Mouse (Mus musculus) urinary bladder, adult 18-20 months (tissue): ENCODE measurements around the gene Zic2.

ENCODE experiments used
- DNase-seq, 2 experiments: peaks; one replicate each; pipeline ENCODE4 v3.0.0; 2022; ENCODE audit warnings: low spot score in 2 of 2, mixed read lengths in 2 of 2

The Zic2 gene

DNA sequence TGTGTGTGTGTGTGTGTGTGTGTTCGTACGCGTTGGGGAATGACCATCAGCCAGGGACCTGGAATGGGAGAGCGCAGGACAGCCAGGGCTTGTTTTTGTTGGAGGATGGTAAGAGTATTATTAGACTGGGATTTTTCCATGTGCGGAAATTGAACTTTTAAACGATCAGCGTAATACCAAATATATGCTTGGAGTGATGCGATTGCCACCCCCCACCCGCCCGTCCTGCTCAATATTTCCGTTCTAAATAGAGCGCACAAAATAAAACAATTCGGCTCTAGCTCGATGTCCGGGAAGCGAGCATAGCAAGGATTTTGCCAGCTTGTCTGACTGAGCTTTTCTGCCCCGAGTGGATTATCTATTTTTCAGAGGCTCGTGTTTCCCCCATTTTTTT is 1.6 kb downstream of the Zic2 start:
- no peak for DNase-seq

- DNase-seq = no peak
Observed at GRCm38 (mm10) chr14:122477261-122477671, 2.0 kb downstream of the Zic2 start.

DNA sequence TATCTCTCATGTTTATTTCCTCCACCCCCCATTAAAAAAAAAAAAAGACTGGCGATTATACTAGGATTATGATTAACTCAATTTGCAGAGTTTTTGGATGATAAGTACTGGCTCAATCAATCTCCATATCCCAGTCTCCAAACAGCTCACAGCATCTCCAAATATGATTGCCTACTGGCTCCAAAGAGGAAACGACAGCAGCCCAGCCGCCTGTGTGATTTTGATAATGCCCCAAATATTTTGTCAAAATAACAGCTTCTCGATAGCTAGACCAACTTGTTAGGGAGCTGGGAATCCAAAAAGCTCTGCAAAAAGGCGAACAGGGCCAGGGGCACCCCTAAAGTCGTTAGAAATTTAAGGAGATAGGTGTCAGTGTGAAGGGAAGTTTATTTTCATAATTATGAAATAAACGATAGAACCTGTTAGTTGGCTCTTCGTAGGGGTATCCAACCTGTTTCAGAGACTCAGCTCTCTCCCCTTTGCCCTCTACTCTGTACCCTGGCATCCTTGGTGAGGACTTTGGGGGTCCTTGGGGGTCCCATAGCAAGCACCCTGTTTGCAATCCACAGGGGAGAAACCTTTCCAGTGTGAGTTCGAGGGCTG is 2.8 kb downstream of the Zic2 start:
- no peak for DNase-seq

GRCm38 (mm10) chr14:122478574-122479011 is 3.4 kb downstream of the Zic2 start:
- no peak for DNase-seq

DNA sequence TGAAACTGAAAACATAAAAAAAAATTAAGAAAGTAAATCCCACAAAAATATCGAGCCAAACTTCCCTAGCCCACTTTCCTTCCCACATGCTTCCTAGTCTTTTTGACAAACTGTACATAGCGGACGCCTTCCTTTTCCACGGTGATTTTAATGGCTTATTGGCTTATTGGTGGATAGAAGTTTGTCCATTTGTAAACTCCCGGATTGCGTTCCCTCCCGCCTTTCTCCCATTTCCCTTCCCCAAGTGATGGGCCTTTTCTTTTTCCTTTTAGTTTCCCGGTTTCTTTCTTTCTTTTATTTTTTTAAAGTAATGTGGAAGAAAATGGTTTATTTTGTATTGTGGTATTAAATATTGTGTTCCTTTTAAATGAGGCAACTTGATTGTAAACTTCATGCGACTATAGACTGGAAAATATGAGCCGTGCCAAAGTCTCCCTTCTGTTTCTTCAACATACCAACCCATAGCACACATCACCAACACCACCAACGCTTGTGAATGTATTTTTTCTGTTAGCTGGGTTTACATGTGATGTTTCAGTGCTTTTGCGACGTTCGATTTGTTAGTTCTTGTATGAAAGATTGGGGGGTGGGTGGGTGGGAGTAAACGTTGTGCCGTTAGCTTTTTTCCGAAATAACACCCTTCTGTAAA is 4.3 kb downstream of the Zic2 start:
- DNase-seq = no peak

DNA sequence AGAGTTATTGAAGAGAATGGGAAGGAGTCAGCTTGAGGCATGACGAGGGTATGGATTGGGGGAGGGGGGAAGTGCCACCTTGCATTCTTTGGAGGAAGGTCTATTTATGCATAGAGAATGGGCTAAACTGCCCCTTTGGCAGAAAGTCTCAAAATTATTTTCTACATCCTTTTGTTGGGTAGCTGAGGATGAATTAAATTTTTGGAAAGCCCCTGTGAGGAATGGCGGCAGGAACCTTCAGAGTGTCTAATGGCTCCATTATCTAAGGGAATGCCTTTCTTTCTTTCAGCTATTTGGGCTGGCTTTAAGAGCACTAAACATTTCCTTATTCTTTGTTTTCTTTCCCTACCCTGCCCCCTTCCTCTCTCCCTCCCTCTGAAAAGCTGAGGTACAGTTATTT is 5.1 kb downstream of the Zic2 start:
- DNase-seq = no peak

DNA sequence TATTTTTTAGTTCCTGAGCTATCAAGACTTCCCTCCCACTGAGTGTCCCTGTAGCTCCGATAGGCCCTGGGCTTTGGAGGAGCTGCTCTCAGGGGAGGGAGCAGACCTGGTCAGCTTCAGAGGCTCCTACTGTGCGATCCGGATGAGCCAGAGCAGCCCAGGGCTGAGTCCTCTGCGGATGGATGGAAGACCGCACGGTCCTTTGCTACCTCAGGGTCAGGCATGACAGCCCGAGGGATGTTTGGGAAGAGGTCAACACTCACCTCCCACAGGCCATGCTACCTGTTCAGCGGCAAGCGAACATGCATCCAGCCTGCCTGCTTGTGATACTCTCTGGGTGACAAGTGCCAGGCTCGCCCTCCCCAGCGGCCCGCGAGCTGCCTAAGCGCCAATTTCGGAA is 5.9 kb downstream of the Zic2 start:
- no peak for DNase-seq

DNA sequence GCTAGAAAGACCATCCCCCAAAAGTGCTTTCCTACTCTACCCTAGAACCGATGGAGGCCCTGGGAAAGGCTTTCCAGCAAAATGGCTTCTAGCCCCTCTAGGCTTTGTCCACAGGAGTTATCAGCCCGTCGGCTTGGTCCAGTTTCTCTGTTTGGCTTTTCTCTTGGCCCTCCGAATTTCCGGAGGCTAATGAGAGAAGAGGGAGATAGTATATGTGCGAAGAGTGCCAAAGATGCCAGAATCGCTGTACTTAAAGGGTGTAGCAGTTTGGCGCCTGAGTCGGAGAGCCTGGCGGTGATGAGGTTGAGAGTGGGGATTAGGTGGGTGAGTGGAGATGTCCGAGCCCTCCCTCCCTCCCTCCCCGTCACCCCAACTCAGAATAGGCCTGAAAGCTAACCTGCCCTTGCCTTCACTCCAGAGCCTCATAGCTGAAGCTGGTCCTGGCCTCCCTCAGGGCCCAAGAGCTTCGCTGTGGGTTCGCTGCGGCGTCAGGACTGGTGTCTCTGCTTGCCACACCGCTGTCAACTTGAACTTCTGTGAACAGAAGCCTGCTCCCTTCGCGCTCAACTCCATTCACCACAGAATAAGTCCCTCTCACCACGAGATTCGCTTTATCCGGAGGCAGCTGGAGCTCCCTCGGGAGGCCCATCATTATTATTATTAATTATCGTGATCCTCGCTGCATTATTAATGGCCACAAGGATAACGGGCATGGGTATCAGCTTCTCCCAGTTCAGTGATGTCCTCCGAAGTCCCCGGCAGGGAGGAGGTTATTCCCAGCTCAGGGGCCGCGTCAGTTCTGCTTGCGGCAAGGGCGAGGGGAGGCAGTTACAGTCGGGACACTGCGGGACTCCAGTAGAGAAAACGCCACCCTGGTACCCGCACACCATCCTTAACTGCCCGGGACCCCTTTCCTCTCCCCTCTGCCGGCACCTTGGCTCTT is 7.1 kb downstream of the Zic2 start:
- DNase-seq = no peak

- DNase-seq = no peak
Observed at GRCm38 (mm10) chr14:122483024-122483385, 7.8 kb downstream of the Zic2 start.

DNA sequence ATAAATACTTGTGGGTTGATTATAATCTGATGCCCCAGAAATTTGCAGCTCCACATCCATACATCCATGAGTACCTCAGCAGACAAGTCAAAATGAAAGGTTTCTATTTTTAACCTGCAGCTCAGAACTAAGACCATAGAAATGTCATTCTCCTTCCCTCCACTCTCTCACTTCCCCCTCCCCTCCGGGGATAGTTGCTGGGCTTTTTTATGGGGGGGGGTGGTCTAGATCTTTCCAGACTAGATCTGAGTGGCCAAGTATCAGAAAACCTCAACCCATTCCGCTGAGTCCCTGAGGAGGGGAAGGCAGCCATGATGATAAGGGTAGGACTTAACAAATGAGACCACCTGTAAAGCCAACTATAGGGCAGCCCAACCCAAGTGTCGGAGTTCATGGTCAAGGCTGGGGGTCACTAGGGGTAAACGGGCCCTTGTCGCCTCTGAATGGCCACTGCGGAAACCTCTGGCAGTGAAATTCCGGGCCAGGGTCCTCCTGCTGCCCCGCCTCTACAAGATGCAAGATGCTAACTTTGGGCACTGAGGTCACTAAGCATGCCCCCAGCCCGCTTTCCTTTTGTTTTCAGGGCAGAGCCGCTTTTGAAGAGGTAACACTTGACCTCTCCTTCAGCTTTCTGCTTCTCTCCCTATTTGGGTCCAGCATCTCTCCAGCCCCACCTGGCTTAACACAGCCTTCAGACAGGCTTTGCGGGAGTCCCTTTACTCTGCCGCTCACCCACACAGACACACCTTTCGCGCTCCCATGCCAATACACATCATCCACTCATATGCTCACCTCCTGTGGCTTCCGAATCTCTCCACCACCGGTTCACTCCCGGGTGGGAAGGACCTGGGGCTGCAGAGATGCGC is 8.6 kb downstream of the Zic2 start:
- no peak for DNase-seq

DNA sequence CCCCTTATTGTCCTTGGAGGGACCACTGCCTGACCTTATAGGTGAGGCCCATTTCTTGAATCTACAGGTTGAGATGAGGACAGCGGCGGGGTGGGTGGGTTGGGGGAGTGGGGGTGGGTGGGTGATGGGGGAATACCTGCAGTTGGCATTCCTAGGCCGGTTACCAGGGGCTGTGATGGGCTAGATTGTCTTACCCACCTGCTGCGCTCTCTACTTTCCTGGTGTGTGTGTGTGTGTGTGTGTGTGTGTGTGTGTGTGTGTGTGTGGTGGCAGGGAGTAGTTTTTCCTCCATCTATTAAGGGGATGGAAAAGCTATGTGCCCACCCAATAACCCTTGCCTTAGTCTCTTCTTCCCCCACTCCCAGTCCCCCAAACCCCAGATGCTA is 9.2 kb downstream of the Zic2 start:
- no peak for DNase-seq

DNA sequence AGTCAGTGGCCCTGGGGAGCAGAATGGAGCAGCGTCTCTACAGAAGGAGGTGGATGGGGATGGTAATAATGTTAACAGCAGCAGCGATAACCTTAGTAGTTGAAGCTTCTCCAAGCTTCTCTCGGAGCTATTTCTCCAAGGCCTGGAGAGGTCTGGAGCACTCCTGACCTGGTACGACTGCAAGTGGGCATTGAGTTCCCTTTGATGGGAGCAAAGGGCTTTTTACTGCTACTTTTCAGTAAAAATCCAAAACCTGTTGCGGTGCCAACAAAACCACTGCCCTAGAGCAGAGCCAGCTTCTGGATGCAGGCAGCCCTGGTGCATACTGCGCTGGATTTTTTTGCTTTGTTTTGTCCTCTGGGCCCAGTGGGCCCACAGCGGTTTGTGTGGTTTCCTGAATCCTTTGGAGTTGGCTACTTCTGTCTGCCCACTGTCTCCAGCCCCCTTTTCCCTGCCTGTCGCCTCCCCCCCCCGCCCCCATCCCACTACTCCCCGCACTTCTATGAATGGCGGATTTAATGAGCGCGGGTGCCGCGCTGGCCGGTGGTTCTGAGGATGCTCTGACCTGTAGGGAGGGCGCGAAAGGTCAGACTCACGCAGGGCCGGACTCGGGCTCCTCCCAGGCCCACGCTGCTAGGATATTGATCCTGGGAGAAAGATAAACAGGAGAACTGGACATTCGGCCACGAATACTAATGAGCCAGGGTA is 9.8 kb downstream of the Zic2 start:
- no peak for DNase-seq

DNA sequence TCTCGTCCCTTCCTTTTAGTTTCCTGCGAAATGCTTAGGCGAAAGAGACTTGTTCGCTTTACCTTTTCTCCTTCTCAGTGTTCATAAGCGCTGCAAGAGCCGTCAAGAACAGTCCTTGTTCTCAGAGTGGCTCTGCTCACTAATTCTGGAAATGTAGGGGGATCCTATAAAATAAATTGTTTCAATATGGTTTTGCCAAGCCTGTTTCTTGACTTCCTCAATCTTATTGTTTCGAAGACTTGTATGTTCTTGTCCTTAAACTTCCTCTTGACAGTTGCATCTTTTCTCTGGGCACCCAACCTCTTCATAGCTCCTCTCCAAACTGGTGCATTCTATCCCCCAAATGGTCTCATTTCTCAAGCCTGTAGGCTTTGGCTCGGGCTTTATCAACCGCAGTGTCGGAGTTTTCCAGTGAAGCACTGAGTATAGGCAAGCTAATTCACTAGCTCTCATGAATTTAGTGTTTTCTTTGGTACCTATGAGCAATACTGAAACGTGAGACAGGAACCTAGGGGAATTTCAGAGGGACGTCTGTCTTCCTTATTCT is 10.5 kb downstream of the Zic2 start:
- no peak for DNase-seq

DNA sequence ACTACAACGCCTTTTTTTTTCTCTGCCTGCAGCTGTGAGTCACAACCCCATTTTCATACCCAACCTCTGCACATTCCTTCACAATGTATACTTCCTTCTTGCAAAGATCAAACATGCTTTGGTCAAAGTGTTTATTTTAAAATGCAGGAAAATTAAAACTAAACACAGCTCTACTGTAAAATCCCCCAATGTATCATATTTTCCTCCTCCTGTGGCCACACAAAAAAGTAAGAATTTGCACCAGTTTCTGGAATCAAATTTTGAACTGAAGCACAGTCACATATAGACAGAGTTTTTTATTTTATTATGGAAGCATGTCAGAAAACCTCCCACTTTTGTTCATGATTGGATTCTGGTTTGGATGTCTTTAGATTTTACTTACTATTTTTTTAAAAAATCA is 11.4 kb downstream of the Zic2 start:
- DNase-seq = no peak

DNA sequence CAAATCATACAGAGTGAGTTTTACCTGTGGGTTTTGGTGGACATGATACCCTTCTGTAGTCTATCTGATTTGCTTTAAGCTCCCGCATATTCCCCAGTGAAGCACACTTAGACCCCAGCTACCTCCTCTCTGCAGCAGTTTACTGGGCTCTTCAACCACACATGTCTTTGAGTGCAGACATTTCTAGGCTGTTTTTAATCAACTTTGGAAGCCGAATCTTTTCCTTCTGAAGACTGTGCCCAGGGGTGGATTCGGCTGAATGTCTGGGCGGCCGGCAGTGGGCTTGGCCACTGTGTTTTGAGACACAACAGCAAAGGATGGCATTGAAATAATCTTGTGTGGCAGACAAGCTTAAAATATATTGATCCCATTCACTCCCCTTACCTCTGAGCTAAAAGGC is 12.1 kb downstream of the Zic2 start:
- no peak for DNase-seq

DNA sequence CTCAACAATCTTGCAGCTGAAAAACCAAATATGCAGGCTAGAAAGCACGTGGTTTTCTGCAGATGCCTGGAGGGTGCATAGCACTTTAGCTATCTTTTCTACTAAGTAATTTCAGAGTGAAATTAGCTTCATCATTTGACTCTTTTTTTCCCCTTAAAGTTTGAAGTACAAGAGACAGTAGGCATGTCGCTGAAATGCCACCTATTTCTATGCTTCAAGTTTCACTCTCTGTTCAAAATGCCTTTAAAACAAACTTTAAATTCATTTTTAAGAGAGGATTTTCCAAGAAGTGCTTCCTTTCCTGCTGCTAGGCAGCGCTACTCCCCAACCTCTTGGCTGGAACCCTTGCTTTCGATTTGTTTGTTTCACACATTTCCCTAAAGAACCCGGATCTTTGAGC is 13.8 kb downstream of the Zic2 start:
- DNase-seq = no peak

DNA sequence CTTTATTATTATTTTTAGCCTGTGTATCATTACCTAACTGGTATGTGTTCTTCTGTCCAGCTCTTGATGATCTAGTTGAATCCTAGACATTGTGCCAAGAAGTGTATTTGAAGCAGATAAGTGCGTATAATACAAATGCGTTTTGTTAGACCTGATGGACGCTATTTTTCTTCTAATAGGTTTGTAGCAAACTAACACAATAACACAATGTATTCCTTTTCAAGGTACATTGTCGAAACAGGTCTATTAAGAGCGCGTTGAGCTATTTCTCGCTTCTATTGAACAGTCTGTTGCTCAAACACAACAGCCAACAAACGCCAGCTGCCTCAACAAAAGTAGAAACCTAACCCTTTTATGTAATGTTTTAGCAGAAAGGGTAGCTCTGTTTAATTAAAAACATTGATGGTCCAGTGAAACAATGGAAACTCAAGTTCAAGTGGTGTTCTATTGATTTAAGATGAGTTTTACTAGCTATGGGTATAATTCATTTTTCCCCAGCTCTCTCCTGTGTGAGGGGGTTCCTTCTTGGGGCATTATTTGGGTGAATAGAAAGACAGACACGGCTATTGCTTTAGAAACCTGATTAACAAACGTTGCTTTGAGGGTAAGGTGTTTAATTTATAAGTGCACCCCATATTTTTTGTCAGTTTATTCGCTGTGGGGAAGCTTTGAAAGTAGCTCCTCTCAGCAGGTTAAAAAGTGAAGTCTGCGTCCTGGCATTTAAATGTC is 14.6 kb downstream of the Zic2 start:
- no peak for DNase-seq

DNA sequence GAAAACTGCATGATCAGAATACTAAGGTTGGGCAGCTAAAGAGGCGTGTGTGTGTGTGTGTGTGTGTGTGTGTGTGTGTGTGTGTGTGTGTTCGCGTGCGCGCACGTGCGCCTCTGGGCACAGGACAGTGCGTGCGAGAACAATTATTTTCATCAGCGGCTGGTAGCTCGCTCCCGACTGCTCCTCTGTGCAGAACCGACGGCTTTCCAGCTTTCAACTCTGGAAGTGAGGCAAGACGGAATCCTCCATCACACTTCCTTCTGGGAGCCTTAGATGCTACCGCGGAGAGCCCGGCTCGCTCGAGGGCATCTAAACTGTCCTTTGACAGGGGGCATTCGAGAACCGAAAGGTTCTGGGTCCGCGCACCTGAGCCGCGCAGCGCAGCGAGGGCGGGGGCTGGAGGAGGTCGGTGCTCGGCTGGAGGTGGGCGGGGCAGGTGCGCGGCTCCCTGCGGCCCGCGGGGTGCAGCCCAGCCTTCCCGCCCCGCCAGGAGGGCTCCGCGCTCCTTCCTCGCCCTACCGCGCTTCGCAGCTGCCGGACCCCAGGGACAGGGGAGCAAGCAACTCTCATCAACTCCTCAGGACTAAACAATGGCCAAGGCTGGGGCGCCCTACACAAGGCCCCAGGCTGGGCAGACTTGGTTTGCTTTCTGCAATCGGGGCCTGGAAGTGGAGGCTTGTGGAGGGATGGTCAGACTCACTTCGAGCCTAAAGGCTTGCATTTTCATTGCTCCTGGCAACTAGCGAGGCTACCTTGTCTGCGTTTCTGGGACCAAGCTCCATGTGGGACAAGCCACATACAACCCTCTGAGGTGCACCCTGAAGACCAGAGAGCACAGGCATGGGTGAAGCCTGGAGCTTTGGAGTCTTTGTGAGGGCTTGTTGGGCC is 15.4 kb downstream of the Zic2 start, which contains the start of gene Gm10837:
Gene Gm10837, plus strand, starts transcription at position 146 of the 888 bp plus-strand sequence.
- DNase-seq = no peak

DNA sequence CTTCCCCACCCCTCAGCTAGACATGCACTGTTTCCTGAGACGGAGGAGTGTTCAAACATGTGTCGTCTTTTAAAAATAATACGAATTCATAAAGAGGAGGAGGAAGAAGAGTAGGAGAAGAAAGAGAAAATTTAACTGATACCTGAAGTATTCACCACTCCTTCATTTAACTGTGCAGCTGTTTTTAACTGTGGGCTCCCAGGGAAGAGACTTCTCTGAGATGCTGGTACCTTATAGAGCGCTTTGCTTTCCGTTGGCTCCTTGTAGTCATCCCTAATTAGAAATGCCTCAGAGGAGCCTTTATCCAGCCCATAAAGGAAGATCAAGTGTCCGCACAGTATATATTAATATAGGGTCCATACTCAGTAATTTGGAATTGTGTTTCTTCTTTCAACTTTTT is 16.3 kb downstream of the Zic2 start:
- DNase-seq = no peak
